Mouse (Mus musculus): ENCODE results near the gene Rras2. TPM values are rescaled to one million over a fixed set of nuclear protein-coding genes. Genes with fewer than 3 reads are reported as not detected.

Rras2 gene
- polyA plus RNA-seq, 2 experiments, result 21.6 to 25.4 TPM

GRCm38 (mm10) chr7:114142151-114142798 is 24.7 kb upstream of the Rras2 start:
- Histone ChIP-seq H3K36me3 (ENCODE audit: control insufficient read depth, insufficient read depth, low read length) (no peaks in the 10 kb centered on the region), H3K9me3 (ENCODE audit: control insufficient read depth, low read length) (no peaks in the 10 kb centered on the region), H3K4me1 (ENCODE audit: control insufficient read depth, insufficient read depth, low read length) (no peaks in the 10 kb centered on the region), H3K27ac (replicated peaks; ENCODE audit: low read depth, low read length) (no peak overlapping the region), H3K4me3 (replicated peaks; ENCODE audit: low read length) (no peak overlapping the region), H3K9ac (ENCODE audit: low read depth, low read length, severe bottlenecking) (no peak overlapping the region), H3K4me2 (replicated peaks; ENCODE audit: low read depth, low read length, severe bottlenecking) (no peak overlapping the region), H3K27me3 (ENCODE audit: control insufficient read depth, insufficient read depth, low read length) (no peaks in the 10 kb centered on the region)
- no peak for TF ChIP-seq POLR2A (IDR thresholded peaks at IDR 0.05; ENCODE audit: borderline replicate concordance, extremely low read depth, insufficient read depth, insufficient read length)
- DNase-seq (ENCODE audit: low spot score), result no peak
- ATAC-seq (ENCODE audit: low FRiP score, low read depth), result no peak
- WGBS, result 74% methylated on average over 10 of the region's 10 CpGs

GRCm38 (mm10) chr7:114140026-114140425 is 22.4 kb upstream of the Rras2 start:
- H3K27me3 ChIP-seq (ENCODE audit: control insufficient read depth, insufficient read depth, low read length), result no peaks in the 10 kb centered on the region
- 77% methylated on average over 7 of the region's 7 CpGs for WGBS
- ATAC-seq (ENCODE audit: low FRiP score, low read depth), result no peak

DNA sequence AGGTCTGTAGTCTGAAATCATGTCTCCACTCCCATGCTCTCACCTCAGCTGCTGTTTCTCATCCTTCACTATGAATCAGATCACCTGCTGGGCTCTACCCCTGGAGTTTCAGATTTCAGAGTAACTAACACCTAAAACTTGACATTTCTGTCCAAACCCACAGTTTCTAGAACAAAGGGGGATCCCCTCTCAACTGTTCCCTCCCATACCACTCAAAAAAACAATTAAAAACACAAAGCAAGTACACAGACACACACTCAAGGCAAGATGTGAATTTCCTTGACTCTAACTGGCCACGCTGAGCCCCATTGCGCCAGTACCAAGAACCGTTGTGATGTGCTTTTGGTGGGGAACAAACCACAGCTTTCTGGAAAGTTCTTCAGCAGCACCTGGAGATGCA is 21.8 kb upstream of the Rras2 start:
- no peak overlapping the region for H3K4me3 ChIP-seq (replicated peaks; ENCODE audit: low read length)
- no peaks in the 10 kb centered on the region for H3K9me3 ChIP-seq (ENCODE audit: control insufficient read depth, low read length)
- no peak overlapping the region for H3K9ac ChIP-seq (ENCODE audit: low read depth, low read length, severe bottlenecking)
- WGBS, result 88% methylated on average over 3 of the region's 3 CpGs
- TF ChIP-seq POLR2A (IDR thresholded peaks at IDR 0.05; ENCODE audit: borderline replicate concordance, extremely low read depth, insufficient read depth, insufficient read length), result no peak
- DNase-seq (ENCODE audit: low spot score) (no peak), ATAC-seq (ENCODE audit: low FRiP score, low read depth) (no peak)
- H3K36me3 ChIP-seq (ENCODE audit: control insufficient read depth, insufficient read depth, low read length), result no peaks in the 10 kb centered on the region
- H3K4me1 ChIP-seq (ENCODE audit: control insufficient read depth, insufficient read depth, low read length), result no peaks in the 10 kb centered on the region
- no peak overlapping the region for H3K4me2 ChIP-seq (replicated peaks; ENCODE audit: low read depth, low read length, severe bottlenecking)
- H3K27me3 ChIP-seq (ENCODE audit: control insufficient read depth, insufficient read depth, low read length), result no peaks in the 10 kb centered on the region
- H3K27ac ChIP-seq (replicated peaks; ENCODE audit: low read depth, low read length), result no peak overlapping the region

More at GRCm38 (mm10) chr7:114140026-114140425, 22.4 kb upstream of the Rras2 start:
- TF ChIP-seq POLR2A (IDR thresholded peaks at IDR 0.05; ENCODE audit: borderline replicate concordance, extremely low read depth, insufficient read depth, insufficient read length), result no peak
- no peaks in the 10 kb centered on the region for H3K9me3 ChIP-seq (ENCODE audit: control insufficient read depth, low read length)
- no peak for DNase-seq (ENCODE audit: low spot score)
- H3K4me3 ChIP-seq (replicated peaks; ENCODE audit: low read length), result no peak overlapping the region
- H3K27ac ChIP-seq (replicated peaks; ENCODE audit: low read depth, low read length), result no peak overlapping the region
- H3K36me3 ChIP-seq (ENCODE audit: control insufficient read depth, insufficient read depth, low read length), result no peaks in the 10 kb centered on the region
- H3K4me2 ChIP-seq (replicated peaks; ENCODE audit: low read depth, low read length, severe bottlenecking), result no peak overlapping the region
- H3K9ac ChIP-seq (ENCODE audit: low read depth, low read length, severe bottlenecking), result no peak overlapping the region
- H3K4me1 ChIP-seq (ENCODE audit: control insufficient read depth, insufficient read depth, low read length), result no peaks in the 10 kb centered on the region

GRCm38 (mm10) chr7:114138261-114138660 is 20.7 kb upstream of the Rras2 start:
- TF ChIP-seq POLR2A (IDR thresholded peaks at IDR 0.05; ENCODE audit: borderline replicate concordance, extremely low read depth, insufficient read depth, insufficient read length), result no peak

GRCm38 (mm10) chr7:114135166-114135565 is 17.6 kb upstream of the Rras2 start:
- ATAC-seq (ENCODE audit: low FRiP score, low read depth) (no peak), DNase-seq (ENCODE audit: low spot score) (no peak)
- Histone ChIP-seq H3K27me3 (ENCODE audit: control insufficient read depth, insufficient read depth, low read length) (no peaks in the 10 kb centered on the region), H3K4me2 (replicated peaks; ENCODE audit: low read depth, low read length, severe bottlenecking) (no peak overlapping the region), H3K27ac (replicated peaks; ENCODE audit: low read depth, low read length) (no peak overlapping the region), H3K9ac (ENCODE audit: low read depth, low read length, severe bottlenecking) (no peak overlapping the region), H3K4me1 (ENCODE audit: control insufficient read depth, insufficient read depth, low read length) (no peaks in the 10 kb centered on the region), H3K4me3 (replicated peaks; ENCODE audit: low read length) (no peak overlapping the region), H3K9me3 (ENCODE audit: control insufficient read depth, low read length) (no peaks in the 10 kb centered on the region), H3K36me3 (ENCODE audit: control insufficient read depth, insufficient read depth, low read length) (no peaks in the 10 kb centered on the region)
- 20% methylated on average over 6 of the region's 6 CpGs for WGBS
- TF ChIP-seq POLR2A (IDR thresholded peaks at IDR 0.05; ENCODE audit: borderline replicate concordance, extremely low read depth, insufficient read depth, insufficient read length), result no peak

More at GRCm38 (mm10) chr7:114138261-114138660, 20.7 kb upstream of the Rras2 start:
- Histone ChIP-seq H3K4me3 (replicated peaks; ENCODE audit: low read length) (no peak overlapping the region), H3K9me3 (ENCODE audit: control insufficient read depth, low read length) (no peaks in the 10 kb centered on the region), H3K36me3 (ENCODE audit: control insufficient read depth, insufficient read depth, low read length) (no peaks in the 10 kb centered on the region), H3K4me2 (replicated peaks; ENCODE audit: low read depth, low read length, severe bottlenecking) (no peak overlapping the region), H3K4me1 (ENCODE audit: control insufficient read depth, insufficient read depth, low read length) (no peaks in the 10 kb centered on the region), H3K27ac (replicated peaks; ENCODE audit: low read depth, low read length) (no peak overlapping the region), H3K27me3 (ENCODE audit: control insufficient read depth, insufficient read depth, low read length) (no peaks in the 10 kb centered on the region), H3K9ac (ENCODE audit: low read depth, low read length, severe bottlenecking) (no peak overlapping the region)
- no peak for ATAC-seq (ENCODE audit: low FRiP score, low read depth)
- no peak for DNase-seq (ENCODE audit: low spot score)
- WGBS, result 91% methylated on average over 2 of the region's 2 CpGs

Measured in limb, embryonic 14.5 days (tissue).